Mouse (Mus musculus) lung, embryonic 14.5 days (tissue): ENCODE data around the gene Oas1g. TPM values are rescaled to one million over a fixed set of nuclear protein-coding genes. Genes with fewer than 3 reads are reported as not detected.

ENCODE experiments used
- ATAC-seq: fragments of 200-750 bp; cut with Nextera tagmentation; 2 replicates; pipeline ENCODE4 v1.8.0; 2017; ENCODE audit warnings: mild to moderate bottlenecking, moderate TSS enrichment, moderate library complexity; ENCODE audit not compliant: insufficient read depth
- DNase-seq: peaks from one replicate; pipeline ENCODE4 v3.0.0-alpha.2; 2015
- H3K27ac ChIP-seq: fragments of 300-500 bp; sonication (generic); 2 replicates; pipeline ENCODE4 v1.5.1; 2014; ENCODE audit warnings: low read depth, mild to moderate bottlenecking, moderate library complexity
- H3K27me3 ChIP-seq: fragments of 300-500 bp; sonication (generic); 2 replicates; pipeline ENCODE4 v1.6.1; 2014; ENCODE audit warnings: low read length, control low read depth; ENCODE audit not compliant: insufficient read depth
- H3K36me3 ChIP-seq: fragments of 300-500 bp; sonication (generic); 2 replicates; pipeline ENCODE4 v1.6.1; 2014; ENCODE audit warnings: control low read depth; ENCODE audit not compliant: insufficient read depth
- H3K4me1 ChIP-seq: fragments of 300-500 bp; sonication (generic); 2 replicates; pipeline ENCODE4 v1.6.1; 2014; ENCODE audit warnings: antibody characterized with exemption, control low read depth; ENCODE audit not compliant: insufficient read depth
- H3K4me2 ChIP-seq: fragments of 300-500 bp; sonication (generic); 2 replicates; pipeline ENCODE4 v1.6.1; 2014; ENCODE audit warnings: mild to moderate bottlenecking
- H3K4me3 ChIP-seq: fragments of 300-500 bp; sonication (generic); 2 replicates; pipeline ENCODE4 v1.5.1; 2014; ENCODE audit warnings: low read depth, low read length
- H3K9ac ChIP-seq: fragments of 300-500 bp; sonication (generic); 2 replicates; pipeline ENCODE4 v1.6.1; 2014
- H3K9me3 ChIP-seq: fragments of 300-500 bp; sonication (generic); 2 replicates; pipeline ENCODE4 v1.6.1; 2016; ENCODE audit warnings: low read depth, low read length, control low read depth
- CTCF ChIP-seq: IDR thresholded peaks from 2 replicates; pipeline ENCODE4 v1.5.1; 2016; ENCODE audit warnings: antibody characterized with exemption, low read depth
- WGBS: fragments of 180-500 bp; shearing (Covaris S2); extraction: QIAGEN DNeasy Blood & Tissue Kit; methylation state at CpG from one replicate; pipeline ENCODE4 v1.1.7; 2014; 5-methylcytosine and 5-hydroxymethylcytosine counted together
- microRNA-seq: library from miRNA; unstranded; fragments of <30 nt; microRNA quantifications from one replicate; pipeline ENCODE4, GENCODE M21; 2016; ENCODE audit warnings: borderline number of aligned reads
- polyA plus RNA-seq: library from polyadenylated mRNA; unstranded; fragments of >200 nt; fragmentation: Nextera tagmentation; extraction: Ambion mirVana; gene quantifications from 2 replicates; pipeline ENCODE4 v1.2.1, GENCODE M21; 2014

The Oas1g gene
- polyA plus RNA-seq, 1 experiment from 2014 or later, result not detected

GRCm38 (mm10) chr5:120849601-120850136 lies 37.7 kb downstream of the Oas1g start:
- no peak overlapping the region for H3K4me3 ChIP-seq
- TF ChIP-seq CTCF, result peak; percentile 74
- DNase-seq, result peak; percentile 59
- no peak overlapping the region for H3K9ac ChIP-seq
- H3K4me2 ChIP-seq, result no peak overlapping the region
- no peaks in the 10 kb centered on the region for H3K36me3 ChIP-seq
- peaks cover 5% of the 10 kb centered on the region; the same call in 1 of the 2 replicates for H3K9me3 ChIP-seq
- H3K27me3 ChIP-seq, result no peaks in the 10 kb centered on the region
- H3K27ac ChIP-seq, result no peak overlapping the region
- 62% methylated on average over 3 of the region's 3 CpGs for WGBS
- no peaks in the 10 kb centered on the region for H3K4me1 ChIP-seq
- no peak for ATAC-seq

- H3K9me3 ChIP-seq, result no peaks in the 10 kb centered on the region
- 53% methylated on average over 4 of the region's 4 CpGs for WGBS
- no peak within 1 kb of the TSS for H3K4me3 ChIP-seq
- no peaks in the 10 kb centered on the region for H3K4me1 ChIP-seq
- ATAC-seq, result no peak
- H3K27me3 ChIP-seq, result no peaks in the 10 kb centered on the region
- TF ChIP-seq CTCF, result no peak
- H3K4me2 ChIP-seq, result no peak within 1 kb of the TSS
- no peaks in the 10 kb centered on the region for H3K36me3 ChIP-seq
- no peak within 1 kb of the TSS for H3K9ac ChIP-seq
- no peak within 1 kb of the TSS for H3K27ac ChIP-seq
- no peak for DNase-seq
These were observed 40.3 kb downstream of the Oas1g start, which contains the start of gene Oas1f for GRCm38 (mm10) chr5:120847067-120847466. Oas1f (plus strand) TSS chr5:120847367.

- WGBS, result 77% methylated on average over 3 of the region's 3 CpGs
- H3K4me1 ChIP-seq, result no peaks in the 10 kb centered on the region
- no peaks in the 10 kb centered on the region for H3K36me3 ChIP-seq
- ATAC-seq (no peak), DNase-seq (peak; percentile 7)
- no peak overlapping the region for H3K4me3 ChIP-seq
- H3K27me3 ChIP-seq, result no peaks in the 10 kb centered on the region
- no peak overlapping the region for H3K27ac ChIP-seq
- H3K9ac ChIP-seq, result no peak overlapping the region
- H3K9me3 ChIP-seq, result no peaks in the 10 kb centered on the region
- no peak overlapping the region for H3K4me2 ChIP-seq
- TF ChIP-seq CTCF, result no peak
These were observed 42.7 kb downstream of the Oas1g start for GRCm38 (mm10) chr5:120844713-120845112.

- 7% methylated on average over 8 of the region's 8 CpGs for WGBS
- no peaks in the 10 kb centered on the region for H3K27me3 ChIP-seq
- H3K27ac ChIP-seq, result no peak overlapping the region
- H3K4me1 ChIP-seq, result no peaks in the 10 kb centered on the region
- no peak overlapping the region for H3K9ac ChIP-seq
- no peak overlapping the region for H3K4me2 ChIP-seq
- no peak for ATAC-seq
- DNase-seq, result peak; percentile 71
- H3K36me3 ChIP-seq, result no peaks in the 10 kb centered on the region
- no peaks in the 10 kb centered on the region for H3K9me3 ChIP-seq
- no peak overlapping the region for H3K4me3 ChIP-seq
- peak; percentile 77 for TF ChIP-seq CTCF
These were observed 50.5 kb downstream of the Oas1g start for GRCm38 (mm10) chr5:120836731-120837585.

GRCm38 (mm10) chr5:120833335-120834280 lies 53.8 kb downstream of the Oas1g start:
- Histone ChIP-seq H3K36me3 (no peaks in the 10 kb centered on the region), H3K4me2 (no peak overlapping the region), H3K27ac (no peak overlapping the region), H3K4me3 (no peak overlapping the region), H3K4me1 (no peaks in the 10 kb centered on the region), H3K9ac (no peak overlapping the region), H3K27me3 (no peaks in the 10 kb centered on the region), H3K9me3 (no peaks in the 10 kb centered on the region)
- no peak for ATAC-seq
- no peak for DNase-seq
- 12% methylated on average over 17 of the region's 17 CpGs for WGBS
- TF ChIP-seq CTCF, result no peak

GRCm38 (mm10) chr5:120831031-120831430 lies 56.4 kb downstream of the Oas1g start:
- 70% methylated on average over 4 of the region's 4 CpGs for WGBS
- Histone ChIP-seq H3K27ac (no peak overlapping the region), H3K27me3 (no peaks in the 10 kb centered on the region), H3K4me2 (no peak overlapping the region), H3K9ac (no peak overlapping the region), H3K4me3 (no peak overlapping the region), H3K9me3 (no peaks in the 10 kb centered on the region), H3K4me1 (no peaks in the 10 kb centered on the region), H3K36me3 (no peaks in the 10 kb centered on the region)
- ATAC-seq, result no peak
- no peak for DNase-seq
- no peak for TF ChIP-seq CTCF

Small RNAs within 50 kb of the gene (microRNA-seq; reads per million reads assigned to microRNA genes)
- not detected for gene Gm22907

Other genes starting within 250 kb of the Oas1g start
- gene Rasal1, start 238.8 kb downstream of the Oas1g start, polyA plus RNA-seq, result 0.15 TPM in 1 of 2 replicates, not detected in the other
- 2.2 and 2.8 TPM in 2 replicates for gene Dtx1, start 175.7 kb downstream of the Oas1g start, polyA plus RNA-seq
- 0.28 and 0.57 TPM in 2 replicates for gene Oas2, start 137.8 kb downstream of the Oas1g start, polyA plus RNA-seq
- 0.05 and 0.07 TPM in 2 replicates for gene Oas3, start 110.0 kb downstream of the Oas1g start, polyA plus RNA-seq
- not detected in 2 replicates for gene Oas1e, start 92.1 kb downstream of the Oas1g start, polyA plus RNA-seq
- gene Oas1c, start 75.1 kb downstream of the Oas1g start, polyA plus RNA-seq, result 0.32 and 0.68 TPM in 2 replicates
- not detected in 2 replicates for gene Oas1f, start 40.2 kb downstream of the Oas1g start, polyA plus RNA-seq
- not detected in 2 replicates for gene Oas1h, start 26.2 kb downstream of the Oas1g start, polyA plus RNA-seq
- gene Oas1a, start 19.9 kb upstream of the Oas1g start, polyA plus RNA-seq, result 1.4 and 1.8 TPM in 2 replicates
- gene Oas1d, start 26.9 kb upstream of the Oas1g start, polyA plus RNA-seq, result not detected in 2 replicates
- gene Rph3a, start 122.5 kb upstream of the Oas1g start, polyA plus RNA-seq, result 0.09 TPM in 1 of 2 replicates, not detected in the other